Mouse (Mus musculus): ENCODE data around the gene Arvcf. TPM values are rescaled to one million over a fixed set of nuclear protein-coding genes. Genes with fewer than 3 reads are reported as not detected.

The Arvcf gene
- polyA plus RNA-seq, 1 experiment from 2014 or later = 23.5 TPM

GRCm38 (mm10) chr16:18451486-18452181 is 103.7 kb downstream of the Arvcf start:
- peak; percentile 43 for DNase-seq (ENCODE audit: low spot score)
- WGBS = 32% methylated on average over 9 of the region's 9 CpGs
- peak; percentile 53; the same call in 1 of the 2 replicates for ATAC-seq (ENCODE audit: low read depth)

GRCm38 (mm10) chr16:18452361-18452862 is 104.4 kb downstream of the Arvcf start:
- no peaks in the 10 kb centered on the region for H3K9me3 ChIP-seq (ENCODE audit: control insufficient read depth, low read length)
- no peaks in the 10 kb centered on the region for H3K27me3 ChIP-seq (replicated peaks; ENCODE audit: control insufficient read depth, insufficient read depth, low read length)
- H3K9ac ChIP-seq (ENCODE audit: low read depth, low read length) = no peak overlapping the region
- peaks cover 7% of the 10 kb centered on the region for H3K4me1 ChIP-seq (ENCODE audit: control insufficient read depth, insufficient read depth, low read length)
- no peak overlapping the region for H3K27ac ChIP-seq (replicated peaks; ENCODE audit: low read depth, low read length)
- no peak overlapping the region for H3K4me3 ChIP-seq (ENCODE audit: low read depth, low read length)
- ATAC-seq (ENCODE audit: low read depth) (no peak; the same call in 1 of the 2 replicates), DNase-seq (ENCODE audit: low spot score) (peak; percentile 28)
- no peak overlapping the region for H3K4me2 ChIP-seq (ENCODE audit: low read depth, low read length)
- peaks cover 5% of the 10 kb centered on the region; the same call in 1 of the 2 replicates for H3K36me3 ChIP-seq (ENCODE audit: control insufficient read depth, insufficient read depth, low read length)
- WGBS = 61% methylated on average over 8 of the region's 8 CpGs

More at GRCm38 (mm10) chr16:18451486-18452181, 103.7 kb downstream of the Arvcf start:
- Histone ChIP-seq H3K27ac (replicated peaks; ENCODE audit: low read depth, low read length) (no peak overlapping the region), H3K9me3 (ENCODE audit: control insufficient read depth, low read length) (no peaks in the 10 kb centered on the region), H3K36me3 (ENCODE audit: control insufficient read depth, insufficient read depth, low read length) (peaks cover under 1% of the 10 kb centered on the region; the same call in 1 of the 2 replicates), H3K27me3 (replicated peaks; ENCODE audit: control insufficient read depth, insufficient read depth, low read length) (no peaks in the 10 kb centered on the region), H3K9ac (ENCODE audit: low read depth, low read length) (no peak overlapping the region), H3K4me3 (ENCODE audit: low read depth, low read length) (no peak overlapping the region), H3K4me1 (ENCODE audit: control insufficient read depth, insufficient read depth, low read length) (peaks cover 7% of the 10 kb centered on the region), H3K4me2 (ENCODE audit: low read depth, low read length) (no peak overlapping the region)

- peaks cover 5% of the 10 kb centered on the region; the same call in 1 of the 2 replicates for H3K36me3 ChIP-seq (ENCODE audit: control insufficient read depth, insufficient read depth, low read length)
- ATAC-seq (ENCODE audit: low read depth) (no peak), DNase-seq (ENCODE audit: low spot score) (no peak)
- no peak overlapping the region for H3K4me3 ChIP-seq (ENCODE audit: low read depth, low read length)
- 36% methylated on average over 4 of the region's 5 CpGs for WGBS
- H3K4me2 ChIP-seq (ENCODE audit: low read depth, low read length) = no peak overlapping the region
- H3K27ac ChIP-seq (replicated peaks; ENCODE audit: low read depth, low read length) = no peak overlapping the region
- H3K9ac ChIP-seq (ENCODE audit: low read depth, low read length) = no peak overlapping the region
- no peaks in the 10 kb centered on the region for H3K9me3 ChIP-seq (ENCODE audit: control insufficient read depth, low read length)
- no peaks in the 10 kb centered on the region for H3K27me3 ChIP-seq (replicated peaks; ENCODE audit: control insufficient read depth, insufficient read depth, low read length)
- peaks cover 8% of the 10 kb centered on the region for H3K4me1 ChIP-seq (ENCODE audit: control insufficient read depth, insufficient read depth, low read length)
Measured at GRCm38 (mm10) chr16:18453846-18454245, 105.9 kb downstream of the Arvcf start.

GRCm38 (mm10) chr16:18455407-18455806 is 107.4 kb downstream of the Arvcf start:
- no peak overlapping the region for H3K4me2 ChIP-seq (ENCODE audit: low read depth, low read length)
- H3K4me1 ChIP-seq (ENCODE audit: control insufficient read depth, insufficient read depth, low read length) = peaks cover 24% of the 10 kb centered on the region
- no peaks in the 10 kb centered on the region for H3K27me3 ChIP-seq (replicated peaks; ENCODE audit: control insufficient read depth, insufficient read depth, low read length)
- H3K9me3 ChIP-seq (ENCODE audit: control insufficient read depth, low read length) = no peaks in the 10 kb centered on the region
- H3K36me3 ChIP-seq (ENCODE audit: control insufficient read depth, insufficient read depth, low read length) = peaks cover 5% of the 10 kb centered on the region; the same call in 1 of the 2 replicates
- no peak for ATAC-seq (ENCODE audit: low read depth)
- no peak overlapping the region for H3K4me3 ChIP-seq (ENCODE audit: low read depth, low read length)
- H3K27ac ChIP-seq (replicated peaks; ENCODE audit: low read depth, low read length) = no peak overlapping the region
- WGBS = 88% methylated on average over 4 of the region's 6 CpGs
- no peak for DNase-seq (ENCODE audit: low spot score)
- H3K9ac ChIP-seq (ENCODE audit: low read depth, low read length) = no peak overlapping the region

MicroRNAs encoded within 50 kb of the gene (microRNA counts, 519-probe panel; counts per million panel counts)
- 2,524 counts per million, percentile 50 among the panel's probes with 10 or more counts for microRNA mmu-miR-185

Small RNAs within 50 kb of the gene (microRNA-seq; reads per million reads assigned to microRNA genes)
- gene Gm26219 (ENCODE audit: borderline number of aligned reads) (not detected), gene Mir185 (ENCODE audit: borderline number of aligned reads) (213 reads per million, percentile 60 among the genes with 10 or more reads in this experiment)

Other genes starting within 250 kb of the Arvcf start
- gene Rtn4r, start 220.5 kb upstream of the Arvcf start, polyA plus RNA-seq (2014; fragmentation: Nextera tagmentation; extraction: Ambion mirVana) = 4.3 and 5.1 TPM in 2 replicates
- not detected in 2 replicates for gene Ccdc188, start 130.3 kb upstream of the Arvcf start, polyA plus RNA-seq (2014; fragmentation: Nextera tagmentation; extraction: Ambion mirVana)
- 23.6 and 25.4 TPM in 2 replicates for gene Zdhhc8, start 113.0 kb upstream of the Arvcf start, polyA plus RNA-seq (2014; fragmentation: Nextera tagmentation; extraction: Ambion mirVana)
- 79.1 and 83.5 TPM in 2 replicates for gene Trmt2a, start 99.5 kb upstream of the Arvcf start, polyA plus RNA-seq (2014; fragmentation: Nextera tagmentation; extraction: Ambion mirVana)
- 515 and 520 TPM in 2 replicates for gene Ranbp1, start 99.5 kb upstream of the Arvcf start, polyA plus RNA-seq (2014; fragmentation: Nextera tagmentation; extraction: Ambion mirVana)
- gene Gm49776, start 89.9 kb upstream of the Arvcf start, polyA plus RNA-seq (2014; fragmentation: Nextera tagmentation; extraction: Ambion mirVana) = 1.2 and 6.5 TPM in 2 replicates
- 28.9 and 34.3 TPM in 2 replicates for gene Dgcr8, start 58.9 kb upstream of the Arvcf start, polyA plus RNA-seq (2014; fragmentation: Nextera tagmentation; extraction: Ambion mirVana)
- gene Tango2, start 79 bp upstream of the Arvcf start, polyA plus RNA-seq (2014; fragmentation: Nextera tagmentation; extraction: Ambion mirVana) = 28.2 and 30.6 TPM in 2 replicates
- 14.7 TPM in 2 replicates for gene Txnrd2, start 78.2 kb downstream of the Arvcf start, polyA plus RNA-seq (2014; fragmentation: Nextera tagmentation; extraction: Ambion mirVana)
- gene Comt, start 78.7 kb downstream of the Arvcf start, polyA plus RNA-seq (2014; fragmentation: Nextera tagmentation; extraction: Ambion mirVana) = 85.4 and 86.4 TPM in 2 replicates
- 16.5 and 17.8 TPM in 2 replicates for gene Gnb1l, start 150.5 kb downstream of the Arvcf start, polyA plus RNA-seq (2014; fragmentation: Nextera tagmentation; extraction: Ambion mirVana)
- gene Rtl10, start 150.7 kb downstream of the Arvcf start, polyA plus RNA-seq (2014; fragmentation: Nextera tagmentation; extraction: Ambion mirVana) = 3.2 and 3.8 TPM in 2 replicates
- gene Tbx1, start 242.5 kb downstream of the Arvcf start, polyA plus RNA-seq (2014; fragmentation: Nextera tagmentation; extraction: Ambion mirVana) = 10.5 and 12.4 TPM in 2 replicates